Mouse (Mus musculus) heart, adult 2 months (tissue): ENCODE results near the gene Kcnj14. TPM values are rescaled to one million over a fixed set of nuclear protein-coding genes. Genes with fewer than 3 reads are reported as not detected.

Source experiments
- DNase-seq, 2 experiments: peaks; one replicate each; pipeline ENCODE4 v3.0.0; 2021
- H3K27ac ChIP-seq: fragments of 200-600 bp; 2 replicates; pipeline ENCODE4 v1.8.1; 2022
- H3K27me3 ChIP-seq: fragments of 200-500 bp; 2 replicates; pipeline ENCODE4 v1.6.1; 2012; ENCODE audit warnings: mild to moderate bottlenecking, low read length, inconsistent platforms, mixed read lengths; ENCODE audit not compliant: control insufficient read depth, insufficient read depth
- H3K36me3 ChIP-seq: fragments of 200-500 bp; 2 replicates; pipeline ENCODE4 v1.6.1; 2012; ENCODE audit warnings: low read length, inconsistent platforms; ENCODE audit not compliant: control insufficient read depth, insufficient read depth
- H3K4me1 ChIP-seq: fragments of 200-500 bp; 2 replicates; pipeline ENCODE4 v1.6.1; 2011; ENCODE audit warnings: low read length; ENCODE audit not compliant: control insufficient read depth, insufficient read depth
- H3K4me3 ChIP-seq: fragments of 200-600 bp; 2 replicates; pipeline ENCODE4 v1.8.1; 2022
- H3K79me2 ChIP-seq: fragments of 200-500 bp; replicated peaks from 2 replicates; pipeline ENCODE4 v1.6.1; 2012; ENCODE audit warnings: mild to moderate bottlenecking, inconsistent platforms, low read length, moderate library complexity, mixed read lengths; ENCODE audit not compliant: control insufficient read depth, insufficient read depth
- H3K9ac ChIP-seq: fragments of 200-500 bp; 2 replicates; pipeline ENCODE4 v1.6.1; 2012; ENCODE audit warnings: low read depth, mild to moderate bottlenecking, control low read depth, inconsistent platforms, low read length, mixed read lengths
- CTCF ChIP-seq: fragments of 200-600 bp; IDR thresholded peaks from 2 replicates; pipeline ENCODE4 v1.8.1; 2022; ENCODE audit warnings: antibody characterized with exemption, mild to moderate bottlenecking, moderate library complexity
- EP300 ChIP-seq: fragments of 200-500 bp; IDR thresholded peaks from 2 replicates; pipeline ENCODE4 v1.6.1; 2011; ENCODE audit warnings: low read depth, low read length, control low read depth; ENCODE audit not compliant: insufficient read depth
- POLR2A ChIP-seq: fragments of 200-500 bp; IDR thresholded peaks from 2 replicates; pipeline ENCODE4 v1.6.1; 2011; ENCODE audit warnings: mild to moderate bottlenecking, low read depth, low read length, control low read depth; ENCODE audit not compliant: insufficient read depth
- WGBS: fragments of 180-500 bp; shearing (Covaris S2); methylation state at CpG from one replicate; pipeline ENCODE4 v1.1.7; 2018; 5-methylcytosine and 5-hydroxymethylcytosine counted together
- intact Hi-C: fragments of 180-260 bp; cut with DNase I; formaldehyde crosslinking; loops from one replicate; pipeline ENCODE4 v1.15.1; 2025
- polyA plus RNA-seq: library from polyadenylated mRNA; depleted of rRNA; stranded (reverse); fragments of >200 nt; gene quantifications from 2 replicates; pipeline ENCODE4 v1.2.3, GENCODE M21; 2012
- total RNA-seq, 2 experiments: library from RNA; stranded (reverse); gene quantifications; 2 replicates each; pipeline ENCODE4 v1.2.3; 2021

The Kcnj14 gene
- total and polyA plus RNA-seq, 3 experiments, result 0.66 to 0.89 (median 0.78) TPM

DNA sequence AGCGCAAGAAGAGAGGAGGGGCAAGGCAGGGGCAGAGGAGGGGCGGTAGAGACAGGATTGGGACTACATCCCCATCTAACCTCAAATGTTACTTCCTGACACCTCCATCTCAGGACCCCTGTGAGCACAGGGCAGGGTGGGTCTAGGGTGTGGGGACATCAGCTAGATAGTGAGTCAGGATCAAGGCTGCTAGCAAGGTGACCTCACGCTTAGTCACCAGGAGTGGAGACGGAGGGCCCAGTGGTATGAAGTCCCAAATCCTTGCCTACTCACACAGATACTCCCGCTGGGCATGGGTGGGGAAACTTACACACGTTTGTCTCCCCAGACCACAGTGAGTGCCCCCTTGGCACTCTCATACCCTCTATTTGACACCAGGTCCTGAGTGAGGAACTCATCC is 22.0 kb downstream of the Kcnj14 start:
- H3K36me3 ChIP-seq, result no peaks in the 10 kb centered on the region
- WGBS, result 86% methylated on average over 6 of the region's 6 CpGs
- peaks cover 7% of the 10 kb centered on the region for H3K27me3 ChIP-seq
- H3K9ac ChIP-seq, result no peak overlapping the region
- H3K4me3 ChIP-seq, result no peak overlapping the region
- DNase-seq, result no peak
- no peak overlapping the region for H3K27ac ChIP-seq
- H3K4me1 ChIP-seq, result peaks cover 5% of the 10 kb centered on the region
- no peaks in the 10 kb centered on the region for H3K79me2 ChIP-seq
- intact Hi-C loops, result loop anchor here (5.0 to 10.0 kb wide), 2 partner anchors 135 to 338 kb away; partner anchors contain the start of gene Bax
- TF ChIP-seq CTCF (no peak), EP300 (no peak), POLR2A (no peak)

GRCm38 (mm10) chr7:45801348-45801747 is 23.2 kb downstream of the Kcnj14 start:
- intact Hi-C loops, result loop anchor here (1.0 to 10.0 kb wide), 3 partner anchors 62 to 337 kb away; partner anchors contain the start of gene Bax
- H3K9ac ChIP-seq, result peak overlapping the region; percentile 53
- H3K27me3 ChIP-seq, result peaks cover 9% of the 10 kb centered on the region
- whole genome bisulfite sequencing, result under 1% methylated on average over 12 of the region's 12 CpGs
- H3K27ac ChIP-seq, result no peak overlapping the region
- no peaks in the 10 kb centered on the region for H3K79me2 ChIP-seq
- peaks cover 5% of the 10 kb centered on the region for H3K4me1 ChIP-seq
- DNase-seq, result peak; percentile 89 to 92
- H3K4me3 ChIP-seq, result peak overlapping the region; percentile 49
- TF ChIP-seq EP300 (peak; percentile 94), CTCF (no peak)
- H3K36me3 ChIP-seq, result no peaks in the 10 kb centered on the region

DNA sequence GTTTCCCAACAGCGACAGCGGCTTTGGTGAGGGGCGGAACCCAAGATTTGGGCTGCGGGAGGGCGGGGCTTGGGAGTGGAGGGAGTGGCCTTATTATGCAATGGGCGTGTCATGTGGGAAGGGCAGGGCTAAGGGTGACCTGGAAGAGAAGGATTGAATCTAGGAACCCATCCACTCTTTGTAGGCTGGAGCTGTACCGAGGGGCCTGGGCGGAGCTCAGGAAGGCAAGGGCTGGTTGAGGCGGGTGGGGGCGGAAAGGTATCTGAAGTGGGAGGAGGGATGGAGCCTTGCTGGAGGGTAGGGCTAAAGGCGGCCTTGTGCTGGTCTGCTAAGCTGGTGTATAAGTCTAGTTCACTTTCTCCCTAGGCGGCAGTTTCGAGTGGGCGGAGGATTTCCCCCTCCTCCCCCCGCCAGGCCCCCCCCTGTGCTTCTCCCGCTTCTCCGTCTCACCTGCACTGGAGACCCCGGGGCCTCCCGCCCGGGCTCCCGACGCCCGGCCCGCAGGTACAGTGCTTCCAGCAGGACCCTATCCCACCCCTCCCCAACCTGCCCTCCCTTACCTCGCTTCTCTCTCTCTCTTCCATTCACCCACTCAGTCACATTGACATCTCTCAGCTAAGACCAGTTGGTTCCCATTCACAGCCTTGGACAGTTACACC is 23.9 kb downstream of the Kcnj14 start:
- TF ChIP-seq CTCF (no peak), POLR2A (no peak), EP300 (no peak)
- Histone ChIP-seq H3K27me3 (peaks cover 9% of the 10 kb centered on the region), H3K27ac (no peak overlapping the region), H3K9ac (peak overlapping the region; percentile 53; the same call in 1 of the 2 replicates), H3K79me2 (no peaks in the 10 kb centered on the region), H3K36me3 (no peaks in the 10 kb centered on the region), H3K4me3 (peak overlapping the region; percentile 49), H3K4me1 (peaks cover 5% of the 10 kb centered on the region)
- intact Hi-C loops, result loop anchor here (1.0 to 10.0 kb wide), 3 partner anchors 61 to 336 kb away; partner anchors contain the start of gene Bax
- peak in 1 of 2 experiments; percentile 40 for DNase-seq
- 3% methylated on average over 20 of the region's 25 CpGs for WGBS

- intact Hi-C loops, result loop anchor here (5.0 to 10.0 kb wide), 2 partner anchors 137 to 335 kb away; partner anchors contain the start of gene Bax
- WGBS, result 32% methylated on average over 7 of the region's 7 CpGs
- no peak for DNase-seq
- Histone ChIP-seq H3K27ac (no peak overlapping the region), H3K4me1 (peaks cover 5% of the 10 kb centered on the region), H3K27me3 (peaks cover 9% of the 10 kb centered on the region), H3K36me3 (no peaks in the 10 kb centered on the region), H3K79me2 (no peaks in the 10 kb centered on the region), H3K4me3 (no peak overlapping the region), H3K9ac (no peak overlapping the region)
- TF ChIP-seq EP300 (no peak), POLR2A (no peak), CTCF (no peak)
These were observed 24.6 kb downstream of the Kcnj14 start for GRCm38 (mm10) chr7:45800001-45800400.

GRCm38 (mm10) chr7:45798931-45799330 is 25.7 kb downstream of the Kcnj14 start:
- DNase-seq, result no peak
- H3K27ac ChIP-seq, result no peak overlapping the region
- H3K36me3 ChIP-seq, result no peaks in the 10 kb centered on the region
- peaks cover 5% of the 10 kb centered on the region for H3K4me1 ChIP-seq
- no peak for TF ChIP-seq POLR2A
- TF ChIP-seq CTCF, result no peak
- no peak for TF ChIP-seq EP300
- 62% methylated on average over 7 of the region's 7 CpGs for WGBS
- H3K4me3 ChIP-seq, result no peak overlapping the region
- H3K9ac ChIP-seq, result no peak overlapping the region
- H3K79me2 ChIP-seq, result no peaks in the 10 kb centered on the region
- intact Hi-C loops, result no loop called here
- H3K27me3 ChIP-seq, result peaks cover 9% of the 10 kb centered on the region

GRCm38 (mm10) chr7:45798511-45798836 is 26.1 kb downstream of the Kcnj14 start:
- no peak overlapping the region for H3K27ac ChIP-seq
- peak overlapping the region; percentile 41 for H3K4me3 ChIP-seq
- 2% methylated on average over 19 of the region's 19 CpGs for WGBS
- peaks cover 5% of the 10 kb centered on the region for H3K4me1 ChIP-seq
- H3K27me3 ChIP-seq, result peaks cover 9% of the 10 kb centered on the region
- peak overlapping the region; percentile 55 for H3K9ac ChIP-seq
- H3K36me3 ChIP-seq, result no peaks in the 10 kb centered on the region
- no peak for DNase-seq
- intact Hi-C loops, result no loop called here
- TF ChIP-seq EP300, result no peak
- no peak for TF ChIP-seq POLR2A
- no peak for TF ChIP-seq CTCF
- H3K79me2 ChIP-seq, result no peaks in the 10 kb centered on the region
